ENCODE assay signal across 26 mouse cellular contexts in the genomic region with DNA sequence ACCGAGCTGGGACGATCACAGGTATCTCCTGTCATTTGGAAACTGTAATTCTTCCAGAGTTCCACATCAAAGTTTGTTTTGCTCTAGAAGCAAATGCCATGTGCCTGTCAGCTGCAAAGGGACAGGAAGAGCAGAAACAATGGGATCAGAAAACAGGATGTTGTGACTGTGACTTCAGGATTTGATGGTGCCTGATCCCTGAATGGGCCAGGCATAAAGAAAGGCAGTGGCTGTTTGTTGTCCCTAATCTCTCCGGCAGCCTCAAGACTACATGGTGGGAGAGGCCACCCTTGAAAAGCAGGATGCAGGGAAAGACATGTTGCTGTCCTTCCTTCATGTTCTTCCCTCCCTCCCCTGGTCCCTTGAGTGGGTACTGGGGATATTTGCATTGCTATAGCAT. TPM values are rescaled to one million over a fixed set of nuclear protein-coding genes. Genes with fewer than 3 reads are reported as not detected.
A peak's percentile ranks its signal among the peaks of the same experiment; 100 is the strongest.
DNase-seq lines count a peak whose midpoint lies in the region; ATAC-seq and TF ChIP-seq lines count a peak whose summit lies in the region.
"Had no signal": no experiment of that assay in that cellular context is flagged by ENCODE, and none has a peak within 500 bp of the region (broad histone marks: within the 10 kb centered on the region; RNA-seq: fewer than 3 reads in every experiment).

No protein-coding gene starts in this region.

- no peak overlapping the region for H3K4me2 ChIP-seq in heart, embryonic 15.5 days
- no peak overlapping the region for H3K4me2 ChIP-seq in kidney, postnatal 0 days (ENCODE audit: low read length)
- H3K4me2 ChIP-seq in kidney, embryonic 14.5 days (replicated peaks; ENCODE audit: low read depth, low read length), result no peak overlapping the region
- no peak overlapping the region for H3K4me2 ChIP-seq in midbrain, embryonic 11.5 days
- no peak overlapping the region for H3K4me2 ChIP-seq in midbrain, embryonic 16.5 days (ENCODE audit: low read length)
- H3K4me2 ChIP-seq: forebrain, embryonic 13.5 days; hindbrain, embryonic 13.5 days; limb, embryonic 13.5 days; liver, embryonic 11.5 days; neural tube, embryonic 12.5 days had no signal

- no peaks in the 10 kb centered on the region for H3K4me1 ChIP-seq in heart, embryonic 15.5 days (replicated peaks)
- no peaks in the 10 kb centered on the region for H3K4me1 ChIP-seq in kidney, postnatal 0 days (replicated peaks; ENCODE audit: insufficient read depth, low read length)
- H3K4me1 ChIP-seq in kidney, embryonic 14.5 days (ENCODE audit: control insufficient read depth, insufficient read depth, low read length), result no peaks in the 10 kb centered on the region
- no peaks in the 10 kb centered on the region for H3K4me1 ChIP-seq in midbrain, embryonic 11.5 days (ENCODE audit: control insufficient read depth, insufficient read depth, low read length)
- no peaks in the 10 kb centered on the region for H3K4me1 ChIP-seq in midbrain, embryonic 16.5 days (ENCODE audit: control insufficient read depth, insufficient read depth, low read length)
- H3K4me1 ChIP-seq: forebrain, embryonic 13.5 days; hindbrain, embryonic 13.5 days; limb, embryonic 13.5 days; neural tube, embryonic 12.5 days had no signal

- 57% methylated on average over 3 of the region's 3 CpGs for WGBS in heart, embryonic 15.5 days
- WGBS in kidney, postnatal 0 days, result 48% methylated on average over 3 of the region's 3 CpGs
- 58% methylated on average over 3 of the region's 3 CpGs for WGBS in kidney, embryonic 14.5 days
- WGBS in midbrain, embryonic 11.5 days, result 49% methylated on average over 3 of the region's 3 CpGs
- WGBS in midbrain, embryonic 16.5 days, result 32% methylated on average over 3 of the region's 3 CpGs

- no peak for TF ChIP-seq CTCF in kidney, postnatal 0 days (IDR thresholded peaks at IDR 0.05; ENCODE audit: low read depth)
- TF ChIP-seq CTCF in left cerebral cortex, adult 2 months (IDR thresholded peaks at IDR 0.05), result no peak

- intact Hi-C loops in heart, postnatal 25 days (cut with DNase I), result no loop called here
- intact Hi-C loops in left cerebral cortex, adult 2 months (cut with DNase I), result no loop called here

- H3K9me3 ChIP-seq in heart, embryonic 15.5 days (replicated peaks), result no peaks in the 10 kb centered on the region
- H3K9me3 ChIP-seq in kidney, postnatal 0 days (replicated peaks; ENCODE audit: low read length), result no peaks in the 10 kb centered on the region
- H3K9me3 ChIP-seq in kidney, embryonic 14.5 days (ENCODE audit: control insufficient read depth, low read length), result no peaks in the 10 kb centered on the region
- H3K9me3 ChIP-seq in midbrain, embryonic 11.5 days (ENCODE audit: control insufficient read depth, low read length), result no peaks in the 10 kb centered on the region
- no peaks in the 10 kb centered on the region for H3K9me3 ChIP-seq in midbrain, embryonic 16.5 days (replicated peaks; ENCODE audit: control insufficient read depth, low read length, poor library complexity, severe bottlenecking)
- H3K9me3 ChIP-seq: forebrain, embryonic 13.5 days; hindbrain, embryonic 13.5 days; limb, embryonic 13.5 days; midbrain, embryonic 10.5 days; neural tube, embryonic 12.5 days had no signal

- no peaks in the 10 kb centered on the region for H3K27me3 ChIP-seq in heart, embryonic 15.5 days
- H3K27me3 ChIP-seq in kidney, postnatal 0 days (ENCODE audit: insufficient read depth, low read length), result no peaks in the 10 kb centered on the region
- H3K27me3 ChIP-seq in kidney, embryonic 14.5 days (ENCODE audit: control insufficient read depth, insufficient read depth, low read length), result no peaks in the 10 kb centered on the region
- H3K27me3 ChIP-seq in midbrain, embryonic 11.5 days (ENCODE audit: control insufficient read depth, insufficient read depth, low read length), result no peaks in the 10 kb centered on the region
- no peaks in the 10 kb centered on the region for H3K27me3 ChIP-seq in midbrain, embryonic 16.5 days (ENCODE audit: control insufficient read depth, insufficient read depth, low read depth, low read length)
- H3K27me3 ChIP-seq: forebrain, embryonic 13.5 days; hindbrain, embryonic 13.5 days; limb, embryonic 13.5 days; neural tube, embryonic 12.5 days had no signal

- no peaks in the 10 kb centered on the region for H3K36me3 ChIP-seq in heart, embryonic 15.5 days
- H3K36me3 ChIP-seq in kidney, postnatal 0 days (ENCODE audit: insufficient read depth, low read length), result no peaks in the 10 kb centered on the region
- H3K36me3 ChIP-seq in kidney, embryonic 14.5 days (ENCODE audit: control insufficient read depth, insufficient read depth, low read length), result no peaks in the 10 kb centered on the region
- no peaks in the 10 kb centered on the region for H3K36me3 ChIP-seq in midbrain, embryonic 11.5 days (ENCODE audit: control insufficient read depth, insufficient read depth, low read length)
- no peaks in the 10 kb centered on the region for H3K36me3 ChIP-seq in midbrain, embryonic 16.5 days (ENCODE audit: control insufficient read depth, insufficient read depth, low read length)
- H3K36me3 ChIP-seq: hindbrain, embryonic 13.5 days; limb, embryonic 13.5 days; midbrain, embryonic 10.5 days; neural tube, embryonic 12.5 days had no signal

- DNase-seq in heart, postnatal 25 days (ENCODE audit: low spot score), result no peak
- DNase-seq in kidney, postnatal 0 days (ENCODE audit: low spot score), result peak; percentile 19
- peak; percentile 78 for DNase-seq in midbrain, embryonic 11.5 days (ENCODE audit: low spot score, missing footprints)
- peak; percentile 8 for DNase-seq in lung, postnatal 36 days
- no peak for DNase-seq in left cerebral cortex, adult 2 months (ENCODE audit: extremely low spot score in 1 of 2, low spot score in 2 of 2)
- DNase-seq: adrenal gland, adult 8-10 months; B cell, adult 2 months; cerebellum, adult 8-10 months; cerebellum, postnatal 25 days; gastrocnemius, postnatal 25 days; kidney, postnatal 25 days; right cerebral cortex, adult 18-20 months; spleen, adult 18-20 months; thymus, postnatal 14 days had no signal

- no peak for ATAC-seq in heart, embryonic 15.5 days (replicated peaks; ENCODE audit: insufficient number of reproducible peaks, insufficient read depth, low FRiP score, low read depth)
- ATAC-seq in kidney, postnatal 0 days (replicated peaks; ENCODE audit: low FRiP score, low read depth), result no peak
- no peak for ATAC-seq in kidney, embryonic 14.5 days (ENCODE audit: low FRiP score, low TSS enrichment)
- ATAC-seq in midbrain, embryonic 11.5 days (ENCODE audit: low FRiP score), result no peak
- ATAC-seq in midbrain, embryonic 16.5 days, result no peak
- ATAC-seq: activated CD4-positive, CD25-positive, alpha-beta regulatory T cell, adult 4 months; forebrain, embryonic 13.5 days; intestine, embryonic 16.5 days had no signal

- 0 out of 2 replicates have a peak overlapping the region, but pooled peaks have one; percentile 7 for H3K27ac ChIP-seq in heart, embryonic 15.5 days
- 0 out of 2 replicates have a peak overlapping the region, but pooled peaks have one; percentile 15 for H3K27ac ChIP-seq in kidney, postnatal 0 days
- H3K27ac ChIP-seq in kidney, embryonic 14.5 days (ENCODE audit: low read depth, low read length), result no peak overlapping the region
- no peak overlapping the region for H3K27ac ChIP-seq in midbrain, embryonic 11.5 days (ENCODE audit: low read depth, low read length)
- H3K27ac ChIP-seq in midbrain, embryonic 16.5 days (ENCODE audit: low read length), result no peak overlapping the region
- H3K27ac ChIP-seq in left cerebral cortex, adult 2 months, result no peak overlapping the region
- H3K27ac ChIP-seq: forebrain, embryonic 13.5 days; hindbrain, embryonic 13.5 days; limb, embryonic 13.5 days; midbrain, embryonic 10.5 days; neural tube, embryonic 12.5 days had no signal

- H3K9ac ChIP-seq in heart, embryonic 15.5 days, result no peak overlapping the region
- no peak overlapping the region for H3K9ac ChIP-seq in kidney, postnatal 0 days (ENCODE audit: low read depth, low read length)
- no peak overlapping the region for H3K9ac ChIP-seq in kidney, embryonic 14.5 days (ENCODE audit: low read depth, low read length)
- H3K9ac ChIP-seq in midbrain, embryonic 11.5 days (ENCODE audit: low read length), result no peak overlapping the region
- no peak overlapping the region for H3K9ac ChIP-seq in midbrain, embryonic 16.5 days (ENCODE audit: low read depth, low read length)
- H3K9ac ChIP-seq: forebrain, embryonic 13.5 days; hindbrain, embryonic 13.5 days; limb, embryonic 13.5 days; neural tube, embryonic 12.5 days had no signal

- H3K4me3 ChIP-seq in heart, embryonic 15.5 days, result no peak overlapping the region
- no peak overlapping the region for H3K4me3 ChIP-seq in kidney, postnatal 0 days (replicated peaks; ENCODE audit: low read depth, low read length)
- H3K4me3 ChIP-seq in kidney, embryonic 14.5 days (ENCODE audit: low read length), result no peak overlapping the region
- H3K4me3 ChIP-seq in midbrain, embryonic 11.5 days (ENCODE audit: low read depth, low read length), result no peak overlapping the region
- no peak overlapping the region for H3K4me3 ChIP-seq in midbrain, embryonic 16.5 days (ENCODE audit: low read depth, low read length)
- H3K4me3 ChIP-seq in left cerebral cortex, adult 2 months, result no peak overlapping the region
- H3K4me3 ChIP-seq: forebrain, embryonic 13.5 days; hindbrain, embryonic 13.5 days; limb, embryonic 13.5 days; midbrain, embryonic 10.5 days; myocyte; neural tube, embryonic 12.5 days had no signal

RNA-seq across cellular contexts. Expression of gene Magi3, which starts 33.6 kb away (rescaled TPM):
- 8.1 and 8.6 TPM in 2 replicates for polyA plus RNA-seq in heart, embryonic 15.5 days (2015; fragmentation: Nextera tagmentation; extraction: Ambion mirVana)
- 10 to 100 TPM; 34.3 to 35.6 TPM for total RNA-seq in heart, postnatal 25 days (2021)
- polyA plus RNA-seq in kidney, postnatal 0 days (2015; fragmentation: Nextera tagmentation; extraction: Ambion mirVana), result 3.2 and 3.4 TPM in 2 replicates
- polyA plus RNA-seq in kidney, embryonic 14.5 days (2014; fragmentation: Nextera tagmentation; extraction: Ambion mirVana), result 5.3 and 9.5 TPM in 2 replicates
- polyA plus RNA-seq in midbrain, embryonic 11.5 days (2014; fragmentation: Nextera tagmentation; extraction: Ambion mirVana), result 4.2 and 5.0 TPM in 2 replicates
- 4.8 and 6.1 TPM in 2 replicates for polyA plus RNA-seq in midbrain, embryonic 16.5 days (2015; fragmentation: Nextera tagmentation; extraction: Ambion mirVana)
- 10 to 100 TPM; 52.1 to 52.2 TPM for total RNA-seq in left cerebral cortex, adult 2 months (2021)

Comparison
In these comparisons a context has a peak if more than half of its experiments do, and no peak if none do; other contexts are left out.
1. H3K27ac ChIP-seq: peak in heart, embryonic 15.5 days (single experiment) and kidney, postnatal 0 days (single experiment); none in kidney, embryonic 14.5 days (single experiment), midbrain, embryonic 11.5 days (single experiment), midbrain, embryonic 16.5 days (single experiment) and left cerebral cortex, adult 2 months (single experiment).
2. DNase-seq: peak in kidney, postnatal 0 days (single experiment), midbrain, embryonic 11.5 days (single experiment) and lung, postnatal 36 days (single experiment); none in heart, postnatal 25 days (single experiment) and left cerebral cortex, adult 2 months (0 of 2).